Mouse (Mus musculus) adrenal gland, adult 18-20 months (tissue): ENCODE results near the gene Qsox1. TPM values are rescaled to one million over a fixed set of nuclear protein-coding genes. Genes with fewer than 3 reads are reported as not detected.

Source experiments
- DNase-seq, 2 experiments: peaks; one replicate each; pipeline ENCODE4 v3.0.0; 2021 to 2022; ENCODE audit warnings: low spot score in 2 of 2
- long read RNA-seq, 2 experiments: library from polyadenylated mRNA; stranded (forward); transcript quantifications; one replicate each; pipeline ENCODE4 v2.0.0; 2021
- total RNA-seq, 2 experiments: library from RNA; stranded (reverse); gene quantifications; 1 replicate in 1 of 2; 2 replicates in 1 of 2; pipeline ENCODE4 v1.2.3; 2021

Gene Qsox1
- 10 to 100 TPM; 50.2 to 68.5 TPM for total RNA-seq
- long read RNA-seq, experiment 1, transcript Qsox1-201 (12 exons, 3,348 nt), result minor isoform, 5 of 40 reads
- long read RNA-seq, experiment 1, transcript Qsox1-207 (13 exons, 2,433 nt), result major isoform, 24 of 40 reads
- long read RNA-seq, experiment 1, partial matches to known transcripts, result 4 of 40 reads
- long read RNA-seq, experiment 1, other reads (novel, unspliced or antisense), result 3 of 40 reads
- long read RNA-seq, experiment 2, transcript Qsox1-207 (13 exons, 2,433 nt), result major isoform, 37 of 66 reads
- long read RNA-seq, experiment 2, transcript Qsox1-208 (1 exons, 3,395 nt), result minor isoform, 5 of 66 reads
- long read RNA-seq, experiment 2, transcript Qsox1-201 (12 exons, 3,348 nt), result minor isoform, 5 of 66 reads
- long read RNA-seq, experiment 2, partial matches to known transcripts, result 16 of 66 reads
- long read RNA-seq, experiment 2, other reads (novel, unspliced or antisense), result 3 of 66 reads

DNA sequence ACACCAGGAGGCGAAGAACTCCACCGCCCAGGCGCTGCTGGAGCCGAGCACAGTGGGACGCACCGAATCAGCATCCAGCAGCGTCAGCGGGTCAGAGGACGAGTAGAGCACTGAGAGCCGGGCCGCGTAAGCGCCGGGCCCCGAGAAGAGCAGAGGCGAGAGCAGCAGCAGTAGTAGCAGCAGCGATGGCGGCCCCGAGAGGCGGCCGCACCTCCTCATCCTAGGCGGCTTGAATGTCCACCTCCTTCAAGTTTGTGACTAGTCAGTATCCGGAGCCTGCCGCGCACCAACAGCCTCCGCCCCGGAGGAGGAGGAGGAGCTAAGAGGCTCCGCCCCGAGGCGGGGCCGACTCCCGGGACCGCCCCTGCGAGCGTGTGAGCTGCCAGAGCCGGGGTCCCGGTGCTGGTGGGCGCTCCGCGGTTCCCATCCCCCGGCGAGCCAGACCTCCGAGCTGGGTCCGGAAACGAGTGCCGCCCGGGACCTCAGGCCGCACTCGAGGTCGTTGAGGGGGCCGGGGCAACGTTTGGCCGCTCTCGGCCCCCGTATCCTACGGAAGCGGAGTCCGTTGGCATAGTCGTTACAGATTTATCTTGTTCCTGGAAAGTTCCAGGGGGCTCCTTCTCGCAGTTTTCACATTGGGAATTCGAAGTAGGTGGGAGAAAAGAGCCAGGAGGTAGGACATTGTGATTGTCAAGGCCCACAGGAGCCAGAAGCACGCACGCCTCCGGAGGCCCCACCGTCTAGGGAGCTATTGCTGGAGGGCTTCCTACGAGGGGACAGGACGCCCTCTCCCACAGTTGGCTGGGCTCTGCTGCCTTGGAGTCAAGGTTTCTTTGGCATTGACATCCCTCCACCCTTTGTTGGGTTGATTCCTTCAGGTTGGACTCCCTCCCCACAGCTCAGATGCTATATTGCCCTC, at the start of gene Qsox1:
Qsox1 (minus strand) TSS at position 309 of the 919 bp plus-strand sequence.
- DNase-seq, result peak; percentile 86

DNA sequence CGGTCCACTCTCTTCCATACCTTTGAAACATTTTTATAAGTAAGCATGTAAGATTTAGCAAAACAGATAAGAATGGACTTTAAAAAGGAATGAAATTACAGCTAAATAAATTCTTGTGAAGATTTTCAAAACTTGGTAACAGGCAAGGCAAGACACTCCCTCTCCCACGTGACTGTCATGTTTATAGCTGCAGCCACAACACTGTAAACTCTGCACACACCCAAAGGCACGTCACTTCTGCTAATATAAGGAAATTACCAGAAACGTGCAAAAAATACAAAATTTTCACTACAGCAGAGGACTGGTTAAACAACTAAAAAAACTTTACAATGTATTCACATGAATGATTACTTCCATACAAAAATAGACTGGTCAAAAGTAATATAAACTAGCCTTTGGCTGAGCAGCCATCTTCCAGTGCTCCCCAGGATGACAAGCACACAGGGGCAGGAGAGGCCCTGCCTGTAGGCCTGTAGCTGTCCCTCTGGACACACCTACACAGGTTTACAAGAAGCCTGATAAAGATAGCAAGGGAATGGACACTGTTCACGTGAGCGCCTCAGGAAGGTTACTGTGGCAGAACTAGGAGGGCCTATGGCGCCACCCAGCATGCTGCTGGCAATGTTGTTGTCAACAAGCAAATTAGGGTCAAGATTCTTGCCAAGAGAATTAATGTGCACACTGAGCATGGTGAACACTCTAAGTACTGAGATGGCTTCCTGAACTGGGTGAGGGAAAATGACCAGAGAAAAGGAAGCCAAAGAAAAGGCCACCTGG, 42.4 kb upstream of the Qsox1 start:
- no peak for DNase-seq

DNA sequence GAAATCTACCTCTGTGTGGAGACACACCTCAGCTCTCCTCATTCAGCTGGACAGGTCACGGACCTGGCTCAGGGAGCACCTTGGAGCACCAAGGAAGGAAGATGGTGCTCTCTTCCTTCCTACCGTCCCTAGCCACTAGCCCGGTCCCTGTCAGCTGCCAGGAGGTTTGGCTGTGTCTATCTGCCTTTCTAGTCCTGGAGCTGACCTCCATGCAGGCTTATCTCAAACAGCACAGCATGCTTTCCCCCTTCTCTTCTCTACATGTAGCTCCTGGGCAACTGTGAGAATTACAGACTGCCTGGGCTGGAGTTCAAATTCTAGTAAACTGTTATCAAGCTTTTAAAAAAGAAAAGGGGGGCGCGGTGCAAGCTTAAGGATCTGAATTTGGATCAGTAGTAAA, 40.3 kb upstream of the Qsox1 start:
- no peak for DNase-seq

DNA sequence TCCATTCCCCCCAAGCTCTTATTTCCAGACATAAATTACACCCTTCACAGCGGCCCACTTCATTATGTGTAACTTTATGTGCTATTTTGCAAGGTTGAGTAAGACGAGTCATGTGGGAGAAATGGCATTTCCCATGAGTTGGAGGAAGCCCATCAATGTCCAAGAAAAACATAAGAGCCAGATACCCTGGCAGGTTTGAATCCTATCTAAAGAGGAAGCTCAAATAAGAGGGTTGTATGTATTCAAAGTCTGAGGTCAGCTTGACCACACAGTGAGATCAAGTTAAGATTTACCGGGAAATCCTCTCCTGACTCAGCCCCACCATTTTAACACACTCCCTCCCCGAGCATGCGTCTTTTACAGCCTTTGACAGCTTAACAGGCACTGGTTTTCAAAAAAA, 31.5 kb upstream of the Qsox1 start:
- DNase-seq, result no peak

DNA sequence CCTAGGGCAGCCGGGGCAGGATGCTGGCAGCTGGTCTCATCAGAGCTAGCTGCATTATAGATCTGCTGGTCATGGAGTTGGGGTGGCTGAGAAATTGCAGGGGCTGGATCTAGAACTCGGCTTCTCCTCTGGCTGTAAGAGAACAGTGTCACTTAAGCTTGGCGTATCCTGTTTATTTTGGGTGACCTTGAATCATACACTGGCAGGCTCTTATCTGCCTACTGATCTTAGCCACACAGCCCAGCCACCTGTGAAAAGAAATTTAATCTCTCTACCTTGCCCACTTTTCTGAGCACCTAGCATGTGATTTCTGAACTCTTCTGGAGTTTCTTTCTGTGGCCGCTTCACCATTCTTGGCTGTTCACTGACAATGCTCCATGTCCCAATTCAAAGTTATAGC, 30.8 kb upstream of the Qsox1 start:
- DNase-seq, result no peak

DNA sequence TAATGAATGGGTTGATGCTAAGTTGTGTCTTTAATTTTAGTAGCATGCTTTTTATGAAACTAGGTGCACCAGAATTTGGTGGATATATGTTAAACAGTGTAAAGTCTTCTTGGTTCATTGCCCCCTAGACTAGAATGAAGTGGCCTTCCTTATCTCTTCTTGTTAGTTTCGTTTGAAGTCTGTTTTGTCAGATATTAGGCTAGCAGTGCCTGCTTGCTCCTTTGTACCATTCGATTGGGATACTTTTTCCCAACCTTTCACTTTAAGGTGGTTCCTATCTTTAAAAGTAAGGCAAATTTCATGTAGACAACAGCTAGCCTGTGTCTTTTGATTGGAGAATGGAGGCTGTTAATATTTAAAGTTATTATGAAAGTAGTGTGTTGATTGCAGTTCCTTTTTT, 23.0 kb upstream of the Qsox1 start:
- DNase-seq, result no peak

DNA sequence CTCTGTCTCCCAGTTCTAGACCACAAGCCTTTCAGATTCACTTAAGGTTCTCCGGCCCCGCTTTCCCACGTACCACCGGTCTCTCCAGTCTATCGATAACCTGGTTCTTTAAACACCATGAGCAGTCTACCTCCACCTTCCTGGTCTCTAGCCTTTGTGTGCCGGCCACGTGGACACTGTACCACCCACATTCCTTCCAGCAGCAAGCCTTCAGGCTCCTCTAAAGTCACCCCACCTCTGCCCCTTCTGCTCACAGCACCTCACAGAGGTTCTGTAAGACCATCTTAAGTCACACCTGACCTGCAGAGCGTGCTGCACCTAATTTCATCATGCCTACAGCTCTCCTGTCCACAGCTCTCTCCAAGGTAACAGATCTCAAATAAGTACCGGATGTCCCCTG, 20.9 kb upstream of the Qsox1 start:
- DNase-seq, result no peak

DNA sequence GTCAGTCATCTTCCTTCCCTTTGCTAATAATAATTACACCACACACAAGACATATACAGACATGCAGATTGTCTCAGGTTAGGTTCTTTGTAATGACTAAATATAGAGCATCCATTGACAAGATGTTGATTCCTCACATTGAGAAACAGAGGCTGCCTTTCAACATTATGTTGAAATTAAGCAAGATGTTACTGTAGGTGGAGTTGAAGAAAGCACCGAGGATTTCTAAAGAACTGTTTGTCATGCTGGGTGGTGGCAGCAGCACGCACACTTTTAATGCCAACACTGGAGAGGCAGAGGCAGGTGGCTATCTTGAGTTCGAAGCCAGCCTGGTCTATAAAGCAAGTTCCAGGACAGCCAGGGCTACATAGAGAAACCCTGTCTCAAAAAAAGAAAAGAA, 19.3 kb upstream of the Qsox1 start:
- no peak for DNase-seq

DNA sequence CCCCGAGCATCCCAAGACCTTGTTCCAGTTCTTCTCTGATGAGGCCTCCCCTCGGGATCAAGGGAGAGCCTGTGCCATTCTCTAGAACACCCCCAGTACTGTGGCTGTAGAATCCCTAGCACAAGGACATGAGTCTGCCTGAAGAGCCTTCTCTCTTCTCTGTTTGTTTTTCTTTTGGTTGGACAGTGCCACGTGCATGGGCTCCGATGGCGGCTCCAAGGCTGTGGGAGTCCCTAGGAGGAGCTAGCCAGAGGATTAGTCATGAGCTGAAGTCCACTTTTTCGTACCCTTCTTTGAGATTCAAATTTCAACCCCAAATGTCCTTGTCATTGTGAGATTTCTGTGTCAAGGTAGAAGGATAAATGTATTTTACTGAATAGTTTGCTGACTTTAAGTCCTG, 18.2 kb upstream of the Qsox1 start:
- no peak for DNase-seq

DNA sequence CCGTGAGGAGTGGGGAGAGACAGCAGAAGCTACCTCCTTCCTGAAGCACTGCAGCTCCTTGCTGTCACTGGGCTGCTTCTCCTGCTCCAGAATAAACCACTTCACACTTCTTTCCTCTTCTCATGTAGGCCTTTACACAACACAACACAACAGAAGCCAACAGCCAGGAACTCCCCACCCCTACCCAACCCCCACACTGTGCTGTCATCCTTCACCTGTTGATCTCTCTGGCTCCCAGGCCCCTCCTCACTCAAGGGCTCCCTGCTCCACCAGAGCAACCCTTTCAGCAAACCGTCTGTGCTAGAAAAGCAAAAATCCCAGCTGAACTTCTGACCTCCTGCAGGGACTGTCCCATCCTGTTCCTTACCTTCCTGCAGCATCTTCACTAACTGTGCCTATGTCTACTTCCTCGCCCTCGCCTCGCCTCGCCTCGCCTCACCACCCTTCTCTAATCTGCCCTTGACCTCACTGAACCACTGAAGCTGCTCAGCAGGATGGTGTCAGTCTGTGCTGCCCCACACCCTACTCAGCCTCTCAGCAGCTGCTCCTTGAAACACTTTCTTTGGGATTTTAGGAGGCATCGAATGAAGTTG, 15.1 kb upstream of the Qsox1 start:
- DNase-seq, result no peak

DNA sequence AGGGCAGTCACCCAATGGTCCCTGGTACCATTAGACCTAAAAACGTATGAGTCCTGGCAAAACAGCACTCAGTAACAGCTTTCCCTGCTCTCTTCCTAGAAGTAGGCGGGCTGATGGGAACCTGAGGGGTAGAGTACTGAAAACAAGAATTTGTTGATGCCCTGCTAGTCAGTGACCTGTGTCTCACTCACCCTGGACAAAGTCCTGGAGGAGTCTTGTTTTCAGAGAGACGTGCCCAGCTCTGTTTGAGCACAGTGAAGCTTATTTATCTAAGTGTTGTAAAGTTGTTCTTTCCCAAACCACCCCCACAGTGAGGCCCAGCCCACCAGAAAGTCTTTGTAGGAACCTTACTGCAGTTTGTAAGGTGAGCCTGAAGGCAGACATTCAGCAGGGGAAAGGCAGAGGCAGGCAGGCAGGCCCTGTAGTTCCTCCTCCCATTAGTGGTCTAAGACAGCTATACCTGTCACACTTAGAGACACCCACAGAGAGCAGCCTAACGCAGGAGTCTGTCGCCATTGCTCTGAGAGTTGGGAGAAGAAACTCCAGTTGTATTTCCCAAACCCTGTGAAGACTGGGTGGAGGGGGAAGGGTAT, 14.2 kb upstream of the Qsox1 start:
- DNase-seq, result no peak

DNA sequence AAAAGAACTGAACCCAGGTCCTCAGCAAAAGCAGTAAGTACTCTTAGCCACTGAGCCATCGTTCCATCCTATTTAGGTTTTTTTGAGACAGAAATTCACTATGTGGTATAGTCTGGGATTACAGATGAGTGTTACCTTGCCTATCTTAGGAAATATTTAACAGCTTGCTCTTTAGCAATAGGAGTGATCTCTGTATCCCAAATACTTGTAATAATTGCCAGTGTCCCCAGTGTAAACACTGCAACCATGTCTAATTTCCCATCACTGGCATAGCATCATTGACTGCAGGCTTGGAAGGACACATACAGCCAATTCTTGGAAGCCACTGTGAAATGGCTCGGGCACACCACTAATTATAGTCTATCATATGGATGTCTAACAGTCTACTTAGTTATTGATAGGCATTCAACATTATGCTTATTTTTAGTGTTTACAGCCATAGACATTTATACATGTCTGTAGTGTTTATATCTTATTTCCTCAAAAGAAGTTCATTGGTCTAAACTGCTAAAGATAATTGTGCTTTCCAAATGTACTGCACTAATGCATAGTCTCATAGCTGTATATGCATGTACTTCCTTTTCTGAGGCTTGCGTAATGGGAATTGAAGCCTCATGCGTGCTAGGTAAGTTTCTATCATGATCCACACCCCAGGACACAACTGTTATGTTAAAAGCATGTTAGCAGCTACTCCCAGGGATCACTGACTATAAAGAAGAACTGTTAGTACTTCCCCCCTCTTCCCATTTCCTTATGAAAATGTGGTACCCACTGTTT, 13.4 kb upstream of the Qsox1 start:
- no peak for DNase-seq

DNA sequence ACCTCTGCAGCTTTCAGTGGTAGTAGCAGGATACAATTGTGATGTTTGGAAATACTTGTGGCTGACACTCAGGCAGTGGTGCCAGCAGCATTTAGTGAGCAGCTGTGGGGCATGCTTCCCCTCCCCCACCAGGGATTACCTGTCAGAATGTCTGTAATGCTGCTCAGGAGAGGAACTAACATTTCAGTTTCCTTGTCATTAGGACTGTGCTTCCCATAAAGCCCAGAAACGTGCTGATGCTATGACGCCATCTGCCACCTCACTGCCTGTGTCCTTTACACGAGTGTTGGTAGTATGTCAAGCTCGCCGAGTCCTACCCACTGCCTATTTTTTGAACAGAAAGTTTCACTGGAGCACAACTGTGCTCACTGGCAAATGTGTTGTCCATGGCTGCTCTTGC, 8.0 kb upstream of the Qsox1 start:
- DNase-seq, result no peak

DNA sequence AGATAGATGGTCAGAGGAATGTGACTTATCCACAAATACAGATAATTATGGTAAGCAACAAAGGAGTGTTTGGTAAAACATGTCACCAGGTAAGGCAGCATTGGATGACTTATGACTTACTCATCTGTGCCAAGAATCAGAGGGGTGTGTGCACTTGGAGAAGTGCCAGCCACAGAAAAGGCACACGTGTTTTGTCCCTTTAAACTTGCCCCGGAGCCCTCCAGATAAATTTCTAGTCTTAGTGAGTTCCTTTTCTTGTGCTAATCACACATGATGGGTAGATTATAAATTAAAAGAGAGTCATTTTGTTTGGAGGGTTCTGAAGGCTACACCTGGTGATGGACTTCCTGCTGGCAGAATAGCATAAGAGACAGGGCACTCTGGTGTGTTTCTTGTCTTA, 3.5 kb upstream of the Qsox1 start:
- no peak for DNase-seq

DNA sequence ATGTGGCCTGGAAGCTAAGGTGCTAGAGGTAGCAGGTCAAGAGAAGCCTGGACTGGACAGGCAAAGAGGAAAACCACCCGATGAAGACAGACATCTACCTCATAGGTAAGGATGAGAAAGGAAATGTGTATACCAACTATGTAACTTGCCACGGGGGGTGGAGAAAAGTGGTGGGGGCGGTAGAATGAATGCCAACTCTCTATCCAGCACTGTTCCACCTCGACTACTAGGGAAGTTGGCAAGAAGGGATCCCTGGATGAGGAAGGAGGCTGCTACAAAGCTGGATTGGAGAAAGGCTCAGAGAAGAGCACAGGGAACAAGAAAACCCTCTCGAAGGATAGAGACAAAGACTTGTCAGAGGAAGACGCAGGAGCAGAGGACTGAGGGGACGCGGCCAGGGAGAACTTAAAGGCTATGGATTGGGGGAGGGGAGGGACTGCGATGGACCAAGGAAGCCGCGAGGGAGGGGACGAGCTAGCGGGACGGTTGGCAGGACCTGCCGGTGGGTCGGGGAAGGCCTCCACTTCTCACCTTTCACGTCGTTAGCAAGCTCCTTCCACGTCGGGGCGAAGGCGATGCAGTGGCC, 601 bp downstream of the Qsox1 start:
- no peak for DNase-seq

DNA sequence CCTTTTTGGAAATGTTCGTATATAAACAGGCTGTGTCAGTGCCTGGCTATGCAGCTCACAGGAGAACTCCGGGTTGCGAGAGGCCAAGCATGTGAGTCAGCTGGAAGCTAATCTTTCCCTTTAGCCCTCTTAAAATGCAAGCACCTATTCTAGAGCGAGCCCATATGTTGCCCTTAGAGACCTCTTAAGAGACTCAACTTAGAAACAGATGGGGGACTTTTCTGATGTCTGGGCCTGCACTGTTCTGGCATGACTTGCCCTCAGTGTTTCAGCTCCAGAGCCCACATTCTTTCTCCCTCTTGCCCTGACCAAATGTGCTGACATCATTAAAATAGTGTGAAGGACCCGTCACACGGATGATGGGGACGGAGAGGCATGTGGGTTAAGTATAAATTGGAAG, 2.1 kb downstream of the Qsox1 start:
- DNase-seq, result no peak

DNA sequence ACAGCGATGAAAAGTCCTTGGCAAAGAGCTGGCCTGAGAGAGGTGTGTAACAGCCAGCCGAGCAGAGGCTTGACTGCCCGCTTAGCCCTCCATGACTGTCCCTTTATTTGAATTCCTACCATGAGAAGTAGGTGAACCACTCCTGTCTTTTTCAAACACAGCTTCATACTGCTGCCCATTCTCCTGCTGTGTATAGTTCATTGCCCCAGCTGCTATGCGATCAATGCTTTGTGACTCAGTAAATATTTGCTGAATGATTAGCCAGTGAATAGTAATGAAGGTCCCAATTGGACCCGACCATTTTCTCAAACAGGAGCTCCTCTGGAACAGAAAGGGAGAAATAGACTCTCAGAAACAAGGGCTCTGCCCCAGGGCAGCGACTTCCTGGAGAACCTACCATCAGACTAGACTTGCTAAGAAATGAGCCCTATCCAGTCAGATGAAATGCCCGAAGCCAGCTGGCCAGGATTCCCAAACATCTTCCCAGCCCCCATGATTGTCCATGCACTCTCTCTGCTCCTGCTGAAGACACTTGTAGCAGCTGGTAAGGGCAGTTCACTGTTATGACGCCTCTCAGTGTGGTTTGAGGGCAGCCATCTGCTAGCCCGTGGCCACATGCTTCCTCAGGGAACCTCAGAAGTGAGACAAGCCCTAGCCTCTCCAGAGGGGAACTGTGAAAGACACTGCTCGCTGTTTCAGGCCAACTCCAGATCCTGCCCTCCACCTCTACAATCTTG, 2.8 kb downstream of the Qsox1 start:
- no peak for DNase-seq

DNA sequence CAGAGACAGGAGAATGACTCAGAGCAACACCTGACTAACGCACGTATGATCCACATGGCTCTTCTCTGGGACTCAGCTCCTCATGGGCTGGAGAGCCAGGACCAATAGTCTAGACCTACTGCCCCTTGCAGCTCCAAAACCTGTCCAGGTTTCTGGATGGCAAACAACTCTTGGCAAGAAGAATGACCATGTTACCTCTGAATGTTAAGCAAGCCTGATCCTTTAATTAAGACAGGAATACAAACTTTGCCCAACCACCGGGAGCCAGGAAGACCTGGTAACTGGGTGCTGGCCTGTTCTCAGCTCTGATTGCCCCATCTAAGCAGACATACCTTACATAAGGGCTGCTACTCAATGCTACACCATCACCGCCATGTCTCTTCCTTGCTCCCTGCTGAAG, 4.4 kb downstream of the Qsox1 start:
- DNase-seq, result no peak

DNA sequence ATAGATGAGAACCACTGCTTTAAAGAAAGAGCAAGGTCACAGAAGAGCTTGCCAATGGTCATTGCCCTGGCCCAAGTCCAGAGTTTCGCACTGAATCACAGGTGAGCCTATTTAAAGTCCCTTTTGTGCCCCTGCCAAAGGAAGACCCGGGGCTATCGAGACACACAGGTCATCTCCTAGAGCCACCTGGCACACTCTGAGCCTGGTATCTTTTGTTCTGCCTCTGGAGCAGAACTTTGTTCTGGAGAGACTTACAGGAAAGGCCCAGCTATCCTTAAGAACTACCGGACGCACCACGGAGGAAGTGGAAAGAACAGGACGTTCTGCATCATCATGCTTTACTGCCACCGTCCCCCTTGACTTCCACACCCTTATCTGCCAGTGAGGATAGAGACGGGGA, 7.1 kb downstream of the Qsox1 start:
- DNase-seq, result no peak
